Mouse (Mus musculus): ENCODE results near the gene Tmem140. TPM values are rescaled to one million over a fixed set of nuclear protein-coding genes. Genes with fewer than 3 reads are reported as not detected.

Gene Tmem140
- total RNA-seq, 4 experiments from 2014 or later = 17.8 to 27.1 (median 24.5) TPM

GRCm38 (mm10) chr6:34875966-34876834 is 13.3 kb downstream of the Tmem140 start:
- DNase-seq (ENCODE audit: low spot score) = no peak

GRCm38 (mm10) chr6:34876835-34877156 is 13.8 kb downstream of the Tmem140 start:
- no peak for DNase-seq (ENCODE audit: low spot score)

GRCm38 (mm10) chr6:34877509-34878321 is 14.8 kb downstream of the Tmem140 start, which contains the start of gene Cyren:
TSS of gene Cyren (minus strand) at chr6:34878060.
- peak; percentile 91 for DNase-seq (ENCODE audit: low spot score)

GRCm38 (mm10) chr6:34879101-34879740 is 16.3 kb downstream of the Tmem140 start:
- no peak for DNase-seq (ENCODE audit: low spot score)

DNA sequence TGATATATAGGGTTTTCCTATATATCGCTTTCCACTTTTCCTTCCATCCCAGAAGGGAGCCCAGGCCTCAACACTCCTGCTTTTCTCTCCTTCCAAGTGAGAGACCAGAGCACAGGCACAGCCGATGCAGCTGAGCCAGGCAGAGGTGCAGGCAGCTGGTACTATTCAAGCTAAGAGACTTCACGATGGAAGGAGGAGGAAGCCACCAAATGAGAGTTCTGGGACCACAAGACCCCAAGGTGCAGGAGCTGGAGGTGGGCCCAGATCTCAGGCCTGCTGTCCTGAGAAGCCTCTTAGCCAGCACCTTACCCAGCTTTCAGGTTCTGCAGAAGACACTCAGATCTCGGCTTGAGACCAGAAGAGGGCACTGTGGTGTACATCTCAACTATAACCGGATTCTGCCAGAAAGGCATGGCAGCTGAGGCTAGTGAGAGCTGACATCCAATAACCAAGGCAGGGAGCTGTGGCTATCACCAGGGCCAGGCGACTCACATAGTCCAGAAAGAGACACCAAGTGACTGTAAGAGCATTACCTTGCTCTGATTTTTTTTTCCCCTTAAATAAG is 17.0 kb downstream of the Tmem140 start:
- DNase-seq (ENCODE audit: low spot score) = no peak

GRCm38 (mm10) chr6:34884724-34885123 is 21.8 kb downstream of the Tmem140 start:
- no peak for DNase-seq (ENCODE audit: low spot score)

DNA sequence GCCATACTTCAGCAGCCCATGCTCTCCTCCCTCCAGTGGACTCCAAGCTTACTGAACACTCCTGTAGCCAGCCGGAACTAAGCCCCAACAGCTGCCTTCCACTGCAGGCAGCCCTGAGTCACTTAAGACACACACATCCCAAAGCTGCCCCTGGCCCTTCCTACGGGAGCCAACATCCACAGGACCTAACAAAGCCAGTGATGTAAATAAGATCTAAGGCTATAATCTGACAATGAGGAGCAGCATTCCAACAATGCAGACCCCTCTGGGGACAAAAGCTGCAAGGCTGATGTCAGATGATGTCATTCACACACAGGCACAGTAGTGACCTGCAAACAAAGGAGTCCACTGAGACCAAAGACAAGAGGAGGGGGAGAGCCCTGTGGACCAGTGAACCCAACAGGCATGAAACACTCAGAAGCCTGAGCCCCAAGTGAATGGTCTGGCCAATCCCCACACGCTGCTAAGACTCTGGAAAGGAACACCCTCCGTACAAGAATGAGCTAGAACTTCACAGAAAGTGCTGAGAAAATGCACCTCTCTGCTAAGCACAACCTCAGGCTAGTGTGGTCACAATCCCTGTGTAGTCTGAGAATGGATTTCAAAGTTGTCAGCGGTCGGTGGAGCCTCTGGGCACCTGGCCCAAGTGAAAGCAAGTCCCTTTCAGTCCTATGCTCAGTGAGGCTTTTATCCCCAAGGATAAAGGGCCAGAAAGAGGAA is 24.3 kb downstream of the Tmem140 start:
- DNase-seq (ENCODE audit: low spot score) = no peak

DNA sequence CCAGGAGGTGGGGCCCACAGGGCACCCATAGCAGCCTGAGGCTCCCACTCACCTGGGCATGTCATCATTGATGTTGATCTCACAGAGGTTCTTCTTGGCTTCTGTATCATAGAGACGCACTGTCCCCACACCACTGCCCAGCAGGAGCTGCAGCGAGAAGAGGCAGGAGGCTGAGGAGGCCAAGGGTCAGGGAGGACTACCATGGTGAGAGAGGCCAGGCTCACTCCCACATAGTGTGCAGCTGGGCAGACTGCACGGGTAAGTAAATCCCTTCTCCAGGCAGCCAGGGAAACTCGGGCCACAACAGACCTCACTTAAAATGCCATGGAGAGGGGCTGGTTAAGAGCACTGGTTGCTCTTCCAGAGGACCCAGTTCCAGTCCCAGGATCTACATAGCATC is 26.2 kb downstream of the Tmem140 start:
- DNase-seq (ENCODE audit: low spot score) = no peak

DNA sequence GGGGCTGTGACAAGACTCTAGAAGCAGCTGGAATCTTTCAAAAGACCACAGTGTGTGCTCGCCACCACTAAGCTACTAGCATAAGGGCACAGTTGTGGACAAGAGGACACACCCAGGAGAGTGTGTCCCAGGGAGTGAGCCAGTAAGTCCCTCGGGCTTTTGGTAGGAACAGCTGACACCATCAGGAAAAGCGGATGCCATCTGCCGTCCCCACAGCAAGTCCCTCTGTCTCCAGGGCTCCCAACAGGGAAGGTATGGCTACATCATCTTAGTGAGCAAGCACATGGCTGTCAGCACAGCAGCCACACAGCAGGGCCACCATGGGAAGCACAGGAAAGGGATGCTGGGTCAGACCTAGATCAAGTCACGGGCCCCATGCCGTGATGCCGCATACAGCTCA is 32.6 kb downstream of the Tmem140 start:
- DNase-seq (ENCODE audit: low spot score) = no peak

DNA sequence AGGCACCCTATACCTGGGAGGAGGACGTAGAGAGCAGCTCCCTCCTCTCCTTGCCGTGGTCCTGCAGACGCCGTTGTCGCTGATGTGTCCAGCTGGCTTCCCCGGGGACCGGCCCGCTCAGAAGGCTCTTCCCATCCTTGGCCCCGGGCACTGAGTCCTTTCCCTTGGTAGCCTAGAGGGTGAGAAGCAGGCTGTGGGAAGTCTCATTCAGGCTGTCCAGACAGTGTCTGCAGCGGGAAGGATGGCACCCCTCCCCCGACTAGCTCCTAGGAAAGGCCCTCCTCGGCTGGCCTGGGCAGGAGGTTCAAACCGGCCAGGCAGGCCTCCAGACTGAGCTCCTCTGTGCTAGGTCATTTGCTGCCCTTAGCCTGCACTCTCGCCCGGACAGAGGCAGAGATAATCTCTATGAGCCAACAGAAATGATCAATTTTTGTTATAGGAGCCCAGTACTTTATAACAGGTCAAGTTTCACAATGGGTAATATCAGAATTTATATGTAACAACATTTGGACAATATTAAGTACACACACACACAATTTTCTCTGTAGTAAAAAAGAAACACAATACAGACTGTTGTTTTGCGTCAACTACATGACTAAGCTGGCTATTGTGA is 33.3 kb downstream of the Tmem140 start:
- no peak for DNase-seq (ENCODE audit: low spot score)

DNA sequence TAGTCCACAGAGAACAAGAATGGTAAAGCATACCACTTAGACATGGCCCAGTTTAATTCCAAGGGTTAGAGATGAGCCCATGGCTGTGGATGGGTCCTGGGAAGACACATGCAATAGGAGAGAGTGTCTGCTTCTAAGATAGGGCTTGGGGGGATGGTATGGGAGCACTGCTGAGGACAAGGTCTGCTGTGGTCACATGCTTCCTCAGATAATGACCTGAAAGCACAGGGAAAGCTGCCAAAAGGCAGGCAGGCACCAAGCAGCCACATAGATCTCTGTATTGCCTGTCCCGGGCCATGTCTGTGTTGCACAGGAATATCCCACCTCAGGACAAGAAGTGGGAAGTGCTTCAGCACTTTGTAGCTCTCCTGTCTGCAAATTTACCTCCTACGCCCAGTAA is 36.2 kb downstream of the Tmem140 start:
- DNase-seq (ENCODE audit: low spot score) = no peak

- DNase-seq (ENCODE audit: low spot score) = no peak
Observed at GRCm38 (mm10) chr6:34900990-34901389, 38.0 kb downstream of the Tmem140 start.

- DNase-seq (ENCODE audit: low spot score) = no peak
Observed at GRCm38 (mm10) chr6:34901911-34902444, 39.0 kb downstream of the Tmem140 start.

GRCm38 (mm10) chr6:34902578-34902977 is 39.6 kb downstream of the Tmem140 start:
- DNase-seq (ENCODE audit: low spot score) = no peak

DNA sequence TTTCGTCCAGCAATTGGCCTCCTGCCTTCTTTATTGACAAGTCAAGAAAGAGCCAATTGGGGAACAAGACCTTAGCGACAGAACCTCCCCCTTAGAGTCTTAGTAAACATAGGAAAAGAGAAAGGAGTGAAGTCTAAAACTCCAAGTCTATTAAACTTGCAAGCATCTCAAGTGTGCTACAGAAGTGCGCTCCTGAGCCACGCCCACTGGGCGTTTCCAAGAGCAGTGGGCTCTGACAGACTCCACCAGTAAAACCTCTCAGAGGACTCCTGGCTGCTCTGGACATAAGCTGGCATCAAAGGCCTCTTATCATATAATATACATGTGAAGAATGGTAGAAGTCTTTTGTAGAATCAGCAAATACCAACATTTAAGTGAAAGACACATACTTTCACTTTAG is 40.5 kb downstream of the Tmem140 start:
- DNase-seq (ENCODE audit: low spot score) = no peak

- DNase-seq (ENCODE audit: low spot score) = no peak
Observed at GRCm38 (mm10) chr6:34903851-34904250, 40.9 kb downstream of the Tmem140 start.

GRCm38 (mm10) chr6:34904361-34904760 is 41.4 kb downstream of the Tmem140 start:
- no peak for DNase-seq (ENCODE audit: low spot score)

DNA sequence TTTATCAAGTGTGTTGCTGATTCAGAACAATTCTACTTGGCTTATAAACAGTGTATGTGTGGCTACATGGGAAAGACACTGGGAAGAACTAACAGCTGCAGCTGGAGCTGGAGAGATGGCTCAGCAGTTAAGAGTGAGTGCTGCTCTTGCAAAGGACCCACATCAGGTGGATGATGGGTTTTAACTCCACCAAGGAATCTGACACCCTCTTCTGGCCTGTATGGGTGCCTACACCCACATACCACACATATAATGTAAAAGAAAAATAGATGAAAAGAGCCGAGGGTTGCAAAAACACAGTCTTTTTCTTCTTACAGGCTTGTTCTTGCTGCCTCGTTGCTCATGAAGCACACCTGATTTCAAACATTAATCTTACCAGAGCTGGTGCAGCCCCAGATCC is 43.2 kb downstream of the Tmem140 start:
- DNase-seq (ENCODE audit: low spot score) = no peak

DNA sequence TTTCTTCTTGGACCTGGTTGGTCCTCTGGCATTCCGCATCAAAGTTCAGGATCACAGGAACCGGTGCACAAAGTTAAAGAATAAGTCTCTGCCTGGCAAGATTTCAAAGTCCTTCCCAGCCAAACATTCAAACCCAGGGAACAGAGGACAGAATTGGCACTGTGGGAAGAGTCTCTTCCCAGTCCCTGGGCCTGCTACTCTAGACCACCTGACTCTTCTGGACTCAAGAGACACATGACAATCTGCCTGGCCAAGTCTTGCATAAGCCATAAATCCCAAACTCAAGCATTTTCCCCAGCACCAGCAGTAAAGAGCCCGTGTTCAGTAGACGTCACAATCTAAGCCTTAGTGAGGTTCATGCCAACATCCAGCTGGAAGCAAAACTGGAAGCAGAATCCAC is 43.7 kb downstream of the Tmem140 start:
- DNase-seq (ENCODE audit: low spot score) = peak; percentile 36

DNA sequence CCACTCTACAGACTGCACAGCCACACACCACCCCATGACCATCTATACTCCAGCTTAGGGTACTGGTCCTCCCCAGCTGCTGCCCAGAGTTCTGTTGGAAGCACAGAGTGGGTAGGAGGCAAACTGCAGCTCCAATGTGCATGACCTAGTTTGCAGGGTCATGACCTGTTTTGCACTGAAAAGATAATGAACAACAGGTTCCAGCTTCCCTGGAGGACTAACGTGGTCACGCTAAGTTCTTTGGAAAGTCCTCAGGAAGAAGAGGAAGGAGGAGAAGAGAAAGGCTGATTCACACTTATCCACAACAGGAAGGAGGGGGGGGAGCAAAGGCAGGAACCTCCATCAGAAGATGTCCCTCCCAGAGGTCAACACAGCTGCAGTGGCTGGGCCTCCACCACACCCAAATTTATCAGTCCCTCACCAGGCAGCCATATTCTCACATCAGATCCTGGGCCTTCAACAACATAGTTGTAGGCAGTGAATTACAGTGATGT is 44.2 kb downstream of the Tmem140 start:
- peak; percentile 39 for DNase-seq (ENCODE audit: low spot score)

All from heart, adult 8-10 months (tissue).